Mouse (Mus musculus): Measurements from ENCODE around the gene Slc35a1. TPM values are rescaled to one million over a fixed set of nuclear protein-coding genes. Genes with fewer than 3 reads are reported as not detected.

Gene Slc35a1
- total and polyA plus RNA-seq, 3 experiments = 24.3 to 26.0 TPM; not detected in 1

DNA sequence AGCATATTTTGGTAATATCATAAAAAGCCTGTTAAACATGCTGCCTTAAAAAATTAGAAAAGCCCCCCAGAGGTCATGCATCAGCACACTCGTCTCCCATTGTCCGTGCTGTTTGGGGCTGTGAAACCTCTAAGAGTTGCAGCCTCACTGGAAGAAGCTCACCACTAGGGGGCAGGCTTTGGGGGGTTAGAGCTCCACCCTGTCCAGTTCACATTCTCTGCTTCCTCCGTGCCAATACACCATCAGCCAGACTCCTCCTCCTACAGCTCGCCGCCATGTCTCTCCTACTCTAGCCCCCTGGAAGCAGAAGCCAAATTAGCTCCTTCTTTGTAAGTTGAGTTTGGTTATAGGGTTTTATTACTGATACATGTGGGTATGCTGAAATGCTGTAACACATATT lies 14.3 kb upstream of the Slc35a1 start:
- peak; percentile 77 for DNase-seq (ENCODE audit: low read depth, low spot score)
- TF ChIP-seq TCF12 (IDR thresholded peaks at IDR 0.05; ENCODE audit: low read depth, low read length) (no peak), TBP (IDR thresholded peaks at IDR 0.05; ENCODE audit: low read depth, low read length) (no peak), POLR2AphosphoS2 (IDR thresholded peaks at IDR 0.05; ENCODE audit: low read length) (no peak), MAX (IDR thresholded peaks at IDR 0.05; ENCODE audit: low read length) (no peak), ZC3H11A (IDR thresholded peaks at IDR 0.05; ENCODE audit: low read depth, low read length) (peak; percentile 11; the same call in 1 of the 2 replicates), CTCF (IDR thresholded peaks at IDR 0.05 in 2 of 3, conservative IDR thresholded peaks at IDR 0.05 in 1 of 3; ENCODE audit: control insufficient read depth in 1 of 3, insufficient read depth in 1 of 3, low read depth in 2 of 3, low read length in 3 of 3, poor library complexity in 1 of 3, severe bottlenecking in 1 of 3) (peak; percentile 71 to 77 (median 75)), GABPA (IDR thresholded peaks at IDR 0.05; ENCODE audit: low read depth, low read length) (no peak), EP300 (IDR thresholded peaks at IDR 0.05; ENCODE audit: low read depth in 1 of 2, low read length in 2 of 2) (no peak), RAD21 (IDR thresholded peaks at IDR 0.05; ENCODE audit: low read depth, low read length) (peak; percentile 39), SMC3 (IDR thresholded peaks at IDR 0.05; ENCODE audit: low read depth, low read length) (peak; percentile 73)
- Histone ChIP-seq H3K4me1 (ENCODE audit: control insufficient read depth in 1 of 2, insufficient read depth in 2 of 2, low read length in 2 of 2) (no peaks in the 10 kb centered on the region), H3K4me3 (ENCODE audit: control insufficient read depth in 1 of 2, insufficient read depth in 1 of 2, low read depth in 2 of 2, low read length in 2 of 2) (no peak overlapping the region), H3K27ac (ENCODE audit: control insufficient read depth, low read depth, low read length) (no peak overlapping the region), H3K36me3 (ENCODE audit: control insufficient read depth in 1 of 2, insufficient read depth in 2 of 2, low read length in 2 of 2) (no peaks in the 10 kb centered on the region), H3K9ac (ENCODE audit: control insufficient read depth, low read depth, low read length, poor library complexity, severe bottlenecking) (no peak overlapping the region), H3K27me3 (ENCODE audit: control insufficient read depth in 1 of 2, insufficient read depth in 2 of 2, low read length in 2 of 2) (peaks cover 0 to 2% of the 10 kb centered on the region in 2 experiments; a peak in 1 of 4 replicates), H3K9me3 (replicated peaks; ENCODE audit: insufficient read depth, low read length) (no peaks in the 10 kb centered on the region), H3K79me2 (ENCODE audit: control insufficient read depth, insufficient read depth, low read length, poor library complexity) (no peaks in the 10 kb centered on the region)

DNA sequence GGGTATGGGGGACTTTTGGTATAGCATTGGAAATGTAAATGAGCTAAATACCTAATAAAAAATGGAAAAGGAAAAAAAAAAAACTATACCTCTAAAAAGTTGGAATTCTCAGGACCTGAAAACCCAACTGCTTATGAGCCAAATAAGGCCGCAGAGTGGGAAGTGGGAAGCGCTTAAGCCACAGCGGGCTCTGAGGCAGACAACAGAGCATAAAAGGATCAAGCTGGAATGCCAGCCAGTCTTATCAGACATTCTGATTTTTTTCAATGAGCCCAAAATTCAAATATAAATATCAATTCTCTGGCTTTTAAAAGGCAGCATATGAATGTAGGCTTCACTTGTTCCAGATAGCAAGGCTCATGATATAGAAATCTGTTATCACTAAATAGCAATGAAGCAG lies 783 bp upstream of the Slc35a1 start:
- no peaks in the 10 kb centered on the region for H3K9me3 ChIP-seq (replicated peaks; ENCODE audit: insufficient read depth, low read length)
- no peak overlapping the region for H3K27ac ChIP-seq (ENCODE audit: control insufficient read depth, low read depth, low read length)
- TF ChIP-seq MYC (IDR thresholded peaks at IDR 0.05; ENCODE audit: low read depth, low read length) (no peak), ZMIZ1 (IDR thresholded peaks at IDR 0.05; ENCODE audit: low read depth, low read length) (no peak), UBTF (IDR thresholded peaks at IDR 0.05; ENCODE audit: borderline replicate concordance, insufficient read depth, low read depth, low read length) (no peak), ZKSCAN1 (IDR thresholded peaks at IDR 0.05; ENCODE audit: low read depth, low read length) (no peak), ZC3H11A (IDR thresholded peaks at IDR 0.05; ENCODE audit: low read depth, low read length) (no peak), RAD21 (IDR thresholded peaks at IDR 0.05; ENCODE audit: low read depth, low read length) (no peak), POLR2A (IDR thresholded peaks at IDR 0.05; ENCODE audit: control insufficient read depth in 1 of 2, insufficient read depth in 1 of 2, low read depth in 1 of 2, low read length in 2 of 2, poor library complexity in 1 of 2) (no peak), CTCF (IDR thresholded peaks at IDR 0.05 in 2 of 3, conservative IDR thresholded peaks at IDR 0.05 in 1 of 3; ENCODE audit: control insufficient read depth in 1 of 3, insufficient read depth in 1 of 3, low read depth in 2 of 3, low read length in 3 of 3, poor library complexity in 1 of 3, severe bottlenecking in 1 of 3) (no peak), EP300 (IDR thresholded peaks at IDR 0.05; ENCODE audit: low read depth in 1 of 2, low read length in 2 of 2) (no peak), POLR2AphosphoS5 (IDR thresholded peaks at IDR 0.05; ENCODE audit: borderline replicate concordance, low read depth, low read length) (no peak), ETS1 (IDR thresholded peaks at IDR 0.05; ENCODE audit: low read depth, low read length) (no peak), CHD1 (IDR thresholded peaks at IDR 0.05; ENCODE audit: low read depth, low read length) (no peak), BHLHE40 (IDR thresholded peaks at IDR 0.05; ENCODE audit: borderline replicate concordance, low read depth, low read length) (no peak), NELFE (IDR thresholded peaks at IDR 0.05; ENCODE audit: low read depth, low read length) (no peak)
- DNase-seq (ENCODE audit: low read depth, low spot score) = no peak
- H3K9ac ChIP-seq (ENCODE audit: control insufficient read depth, low read depth, low read length, poor library complexity, severe bottlenecking) = no peak overlapping the region
- H3K4me3 ChIP-seq (ENCODE audit: control insufficient read depth in 1 of 2, insufficient read depth in 1 of 2, low read depth in 2 of 2, low read length in 2 of 2) = no peak overlapping the region
- H3K36me3 ChIP-seq (ENCODE audit: control insufficient read depth in 1 of 2, insufficient read depth in 2 of 2, low read length in 2 of 2) = peaks cover 0 to 15% of the 10 kb centered on the region in 2 experiments; a peak in 2 of 4 replicates
- no peaks in the 10 kb centered on the region for H3K27me3 ChIP-seq (ENCODE audit: control insufficient read depth in 1 of 2, insufficient read depth in 2 of 2, low read length in 2 of 2)
- peaks cover 13% of the 10 kb centered on the region for H3K79me2 ChIP-seq (ENCODE audit: control insufficient read depth, insufficient read depth, low read length, poor library complexity)
- H3K4me1 ChIP-seq (ENCODE audit: control insufficient read depth in 1 of 2, insufficient read depth in 2 of 2, low read length in 2 of 2) = peaks cover 5 to 9% of the 10 kb centered on the region in 2 experiments
